Mouse (Mus musculus) heart, postnatal 36 days (tissue): ENCODE results near the gene Aktip. TPM values are rescaled to one million over a fixed set of nuclear protein-coding genes. Genes with fewer than 3 reads are reported as not detected.
A peak's percentile ranks its signal among the peaks of the same experiment; 100 is the strongest.

Source experiments
- DNase-seq, 2 experiments: peaks; one replicate each; pipeline ENCODE4 v3.0.0; 2021 to 2022
- intact Hi-C: fragments of 180-260 bp; cut with DNase I; formaldehyde crosslinking; loops from one replicate; pipeline ENCODE4 v1.15.1; 2025
- total RNA-seq, 2 experiments: library from RNA; stranded (reverse); gene quantifications; 2 replicates each; pipeline ENCODE4 v1.2.3; 2021

Aktip gene
- total RNA-seq, 2 experiments from 2014 or later: 52.8 to 56.3 TPM

DNA sequence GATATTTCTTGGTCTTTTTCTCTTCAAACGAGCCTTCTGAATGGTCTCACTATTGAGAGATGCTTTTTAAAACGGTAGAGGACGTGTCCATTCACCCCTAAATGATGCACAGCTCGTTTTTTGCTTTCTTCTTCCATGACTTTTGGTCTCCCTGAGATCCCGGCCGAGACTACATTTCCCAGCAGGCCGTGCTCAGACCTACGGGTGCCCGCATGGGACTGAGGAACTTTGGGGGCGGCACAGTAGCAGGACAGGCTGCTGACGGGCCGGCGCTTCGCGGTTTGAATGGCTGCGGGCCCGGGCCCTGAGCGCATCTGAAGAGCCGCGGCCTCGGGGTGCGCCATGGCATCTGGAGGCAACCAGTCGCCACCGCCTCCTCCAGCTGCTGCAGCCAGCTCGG is 129.9 kb downstream of the Aktip start, which contains the start of gene Rbl2:
Gene Rbl2 (plus strand): TSS at position 224 of the 400 bp plus-strand sequence.
- DNase-seq: peak; percentile 94 to 97
- intact Hi-C loops: loop anchor here (5.0 kb wide), 1 partner anchor 62 kb away; no protein-coding TSS in a partner anchor

DNA sequence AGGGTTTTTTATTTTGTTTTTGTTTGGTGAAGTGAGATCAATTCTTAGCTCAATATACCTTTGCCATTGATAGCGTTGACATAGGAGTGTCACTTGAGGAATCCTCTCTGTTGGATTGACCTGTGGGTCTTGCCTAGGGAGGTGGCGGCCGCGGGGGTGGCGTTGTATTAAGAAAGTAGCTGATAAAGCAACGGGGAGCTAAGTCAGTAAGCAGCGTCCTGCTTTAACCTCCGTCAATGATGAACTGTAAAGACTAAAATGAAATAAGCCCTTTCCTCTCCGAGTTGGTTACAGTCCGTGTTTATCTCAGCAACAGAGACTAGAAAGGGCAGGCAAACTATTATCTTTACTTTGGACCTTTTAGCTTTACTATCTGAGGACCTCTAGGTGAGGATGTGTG is 130.4 kb downstream of the Aktip start:
- peak in 1 of 2 experiments; percentile 29 for DNase-seq
- intact Hi-C loops: no loop called here

DNA sequence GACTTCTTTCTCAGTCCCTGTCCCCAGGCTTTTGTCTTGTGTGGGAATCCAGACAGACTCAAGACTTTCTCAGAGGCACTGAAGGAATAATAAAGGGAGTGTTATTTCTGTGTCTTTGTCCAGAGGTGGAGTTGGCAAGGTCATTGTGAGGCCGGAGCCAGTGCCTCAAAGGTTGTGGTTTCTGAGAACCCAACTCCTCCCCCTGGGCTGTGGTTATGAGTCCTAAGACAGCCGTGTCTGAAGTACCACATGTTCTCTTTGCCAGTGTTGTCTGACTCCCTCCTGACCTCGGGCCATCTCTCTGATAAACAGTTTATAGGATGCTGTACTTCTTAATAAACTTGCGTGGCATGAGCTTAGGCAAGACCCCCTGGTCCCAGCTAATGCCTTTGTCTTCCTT is 134.6 kb downstream of the Aktip start:
- DNase-seq: no peak
- intact Hi-C loops: no loop called here

Other genes starting within 250 kb of the Aktip start
- 10 to 100 TPM; 35.1 to 44.2 TPM for gene Rbl2, start 129.9 kb downstream of the Aktip start, total RNA-seq
- gene Rpgrip1l, start 113.3 kb upstream of the Aktip start, total RNA-seq: 1 to 10 TPM; 1.7 to 3.8 TPM
- 10 to 100 TPM; 62.9 to 68.3 TPM for gene Fto, start 113.5 kb upstream of the Aktip start, total RNA-seq